ENCODE assay signal across 8 mouse cellular contexts in genomic region chr16:37012336-37012735, GRCm38 (mm10). TPM values are rescaled to one million over a fixed set of nuclear protein-coding genes. Genes with fewer than 3 reads are reported as not detected.
DNase-seq lines count a peak whose midpoint lies in the region; ATAC-seq and TF ChIP-seq lines count a peak whose summit lies in the region.

No protein-coding gene starts in this region.

- DNase-seq in layer of hippocampus, adult 2 months (ENCODE audit: low spot score in 2 of 2), result no peak
- no peak for DNase-seq in layer of hippocampus, adult 11-12 months (ENCODE audit: low spot score)
- peak; percentile 6 for DNase-seq in naive thymus-derived CD4-positive, alpha-beta T cell, adult 2 months (ENCODE audit: low read depth)
- no peak for DNase-seq in gastrocnemius, postnatal 36 days
- no peak for DNase-seq in adrenal gland, adult 2 months
- no peak for DNase-seq in layer of hippocampus, adult 18-20 months (ENCODE audit: low spot score in 2 of 2)

- peak overlapping the region; percentile 82 for H3K4me2 ChIP-seq in embryonic facial prominence, embryonic 13.5 days
- H3K4me2 ChIP-seq in intestine, postnatal 0 days (replicated peaks; ENCODE audit: low read depth), result peak overlapping the region; percentile 98

- intact Hi-C loops in gastrocnemius, postnatal 36 days (cut with DNase I), result loop anchor here (10.0 kb wide), 1 partner anchor 538 kb away; no protein-coding TSS in a partner anchor

- no peak for TF ChIP-seq CTCF in layer of hippocampus, adult 2 months (conservative IDR thresholded peaks at IDR 0.05)
- TF ChIP-seq CTCF in intestine, postnatal 0 days (IDR thresholded peaks at IDR 0.05; ENCODE audit: low read depth), result no peak

- H3K27me3 ChIP-seq in embryonic facial prominence, embryonic 13.5 days, result no peaks in the 10 kb centered on the region
- no peaks in the 10 kb centered on the region for H3K27me3 ChIP-seq in intestine, postnatal 0 days (replicated peaks; ENCODE audit: control insufficient read depth, insufficient read depth, low read length)

- WGBS in embryonic facial prominence, embryonic 13.5 days, result 63% methylated on average over 5 of the region's 5 CpGs
- 37% methylated on average over 5 of the region's 5 CpGs for WGBS in intestine, postnatal 0 days

- no peak overlapping the region for H3K27ac ChIP-seq in layer of hippocampus, adult 2 months
- no peak overlapping the region for H3K27ac ChIP-seq in embryonic facial prominence, embryonic 13.5 days
- H3K27ac ChIP-seq in intestine, postnatal 0 days (ENCODE audit: low read depth, low read length), result no peak overlapping the region

- peak overlapping the region; percentile 79 for H3K9ac ChIP-seq in embryonic facial prominence, embryonic 13.5 days
- peak overlapping the region; percentile 44 for H3K9ac ChIP-seq in intestine, postnatal 0 days (ENCODE audit: low read depth, low read length)

- peaks cover 14% of the 10 kb centered on the region for H3K4me1 ChIP-seq in embryonic facial prominence, embryonic 13.5 days
- 0 out of 2 replicates have a peak, but pooled peaks cover 6% of the 10 kb centered on the region for H3K4me1 ChIP-seq in intestine, postnatal 0 days (replicated peaks; ENCODE audit: control insufficient read depth, insufficient read depth, low read length)

- no peaks in the 10 kb centered on the region for H3K9me3 ChIP-seq in embryonic facial prominence, embryonic 13.5 days
- no peaks in the 10 kb centered on the region for H3K9me3 ChIP-seq in intestine, postnatal 0 days (ENCODE audit: control insufficient read depth)

- H3K4me3 ChIP-seq in layer of hippocampus, adult 2 months, result peak overlapping the region; percentile 66; the same call in 1 of the 2 replicates
- H3K4me3 ChIP-seq in embryonic facial prominence, embryonic 13.5 days, result peak overlapping the region; percentile 73
- peak overlapping the region; percentile 87 for H3K4me3 ChIP-seq in intestine, postnatal 0 days (ENCODE audit: low read depth, low read length)

- peaks cover 8% of the 10 kb centered on the region; the same call in 1 of the 2 replicates for H3K36me3 ChIP-seq in embryonic facial prominence, embryonic 13.5 days
- no peaks in the 10 kb centered on the region for H3K36me3 ChIP-seq in intestine, postnatal 0 days (ENCODE audit: control insufficient read depth, insufficient read depth)

- no peak for ATAC-seq in embryonic facial prominence, embryonic 13.5 days (ENCODE audit: insufficient number of reproducible peaks, insufficient read depth, low FRiP score, low TSS enrichment, low read depth)
- no peak for ATAC-seq in intestine, postnatal 0 days

RNA-seq across cellular contexts. Expression of gene Polq, which starts 0.8 kb away (rescaled TPM):
- 1 to 10 TPM; 1.2 to 2.0 TPM for total RNA-seq in layer of hippocampus, adult 2 months (2021)
- polyA plus RNA-seq in embryonic facial prominence, embryonic 13.5 days (2015; fragmentation: Nextera tagmentation; extraction: Ambion mirVana), result 9.1 and 9.4 TPM in 2 replicates
- polyA plus RNA-seq in intestine, postnatal 0 days (2015; fragmentation: Nextera tagmentation; extraction: Ambion mirVana), result 1.1 and 1.4 TPM in 2 replicates
- under 1 TPM; 0.20 to 0.37 TPM for total RNA-seq in gastrocnemius, postnatal 36 days (2021)
- under 1 TPM; 0.35 to 0.75 TPM for total RNA-seq in adrenal gland, adult 2 months (2021)
- 0.06 TPM in 1 of 2 replicates, not detected in the other for polyA plus RNA-seq in adrenal gland, adult 2 months (2012; rRNA removed)
- total RNA-seq in layer of hippocampus, adult 18-20 months (2021), result under 1 TPM; 0.79 to 0.86 TPM

RNA-seq across cellular contexts. Expression of gene Fbxo40, which starts 22.1 kb away (rescaled TPM):
- not detected for total RNA-seq in layer of hippocampus, adult 2 months (2021)
- polyA plus RNA-seq in embryonic facial prominence, embryonic 13.5 days (2015; fragmentation: Nextera tagmentation; extraction: Ambion mirVana), result not detected in 2 replicates
- 0.03 TPM in 1 of 2 replicates, not detected in the other for polyA plus RNA-seq in intestine, postnatal 0 days (2015; fragmentation: Nextera tagmentation; extraction: Ambion mirVana)
- 100 to 1,000 TPM; 251 to 300 TPM for total RNA-seq in gastrocnemius, postnatal 36 days (2021)
- total RNA-seq in adrenal gland, adult 2 months (2021), result under 1 TPM; 0.28 to 0.29 TPM
- polyA plus RNA-seq in adrenal gland, adult 2 months (2012; rRNA removed), result 0.04 and 0.12 TPM in 2 replicates
- total RNA-seq in layer of hippocampus, adult 18-20 months (2021), result under 1 TPM in 1 of 2 experiments, not detected in 1; 0.08 TPM

Comparison
In these comparisons a context has a peak if more than half of its experiments do, and no peak if none do; other contexts are left out.
1. RNA of gene Fbxo40, which starts 22.1 kb away (total RNA-seq): 251 to 300 TPM in gastrocnemius, postnatal 36 days; 0.28 to 0.29 TPM in adrenal gland, adult 2 months, 0.08 TPM in layer of hippocampus, adult 18-20 months and not detected in layer of hippocampus, adult 2 months; every median in the first group is over 100 times any median in the second.
2. Peak in every context shown above with its lines, with median percentiles within 50 percentile points of each other: H3K4me3 ChIP-seq.